Mouse (Mus musculus) CH12.LX (cell line): ENCODE results near the gene Atp5h.

Experiments
- CTCF ChIP-seq, 2 experiments: IDR thresholded peaks in 1 of 2; conservative IDR thresholded peaks in 1 of 2; 2 replicates each; pipeline ENCODE4 v1.5.1; 2011 to 2012; ENCODE audit warnings: low read depth in 2 of 2, low read length in 2 of 2, improper control_type of control experiment in 1 of 2, inconsistent platforms in 1 of 2, mild to moderate bottlenecking in 1 of 2, moderate library complexity in 1 of 2
- POLR2A ChIP-seq: IDR thresholded peaks from 2 replicates; pipeline ENCODE4 v1.6.1; 2011; ENCODE audit warnings: low read depth, mild to moderate bottlenecking, improper control_type of control experiment, low read length
- USF2 ChIP-seq: conservative IDR thresholded peaks from 2 replicates; pipeline ENCODE4 v1.6.1; 2011; ENCODE audit warnings: low read depth, low read length, improper control_type of control experiment

DNA sequence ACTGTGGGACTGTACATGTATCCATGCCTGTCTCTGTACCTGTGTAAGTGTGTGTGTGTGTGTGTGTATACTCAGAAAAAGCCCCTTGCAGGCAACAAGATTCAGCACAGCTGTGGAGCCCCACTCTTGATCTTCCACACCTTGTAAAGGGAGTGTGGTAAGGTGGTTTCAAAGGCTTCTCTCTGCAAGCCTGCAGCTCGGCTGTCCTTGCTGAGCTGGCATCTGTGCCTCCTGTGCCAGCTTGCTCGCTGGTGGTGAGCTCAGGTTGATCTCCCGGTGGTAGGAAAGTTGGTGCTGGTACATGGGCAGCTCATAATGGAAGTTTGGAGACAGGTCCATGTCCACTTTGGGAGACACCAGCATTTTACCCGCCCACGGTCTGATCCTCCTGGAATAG lies 42.1 kb upstream of the Atp5h start:
- TF ChIP-seq CTCF (conservative IDR thresholded peaks at IDR 0.05 in 1 of 2, IDR thresholded peaks at IDR 0.05 in 1 of 2; ENCODE audit: low read depth in 2 of 2, low read length in 2 of 2) (no peak), POLR2A (no peak), USF2 (no peak)
